Mouse (Mus musculus) limb, embryonic 10.5 days (tissue): Measurements from ENCODE around the gene Sdf4. TPM values are rescaled to one million over a fixed set of nuclear protein-coding genes. Genes with fewer than 3 reads are reported as not detected.

Source experiments
- DNase-seq: peaks from one replicate; pipeline ENCODE4 v3.0.0-alpha.2; 2017; ENCODE audit warnings: low spot score
- H3K27ac ChIP-seq: fragments of 300-500 bp; sonication (generic); 2 replicates; pipeline ENCODE4 v1.5.1; 2016; ENCODE audit warnings: mild to moderate bottlenecking
- H3K27me3 ChIP-seq: fragments of 300-500 bp; sonication (generic); 2 replicates; pipeline ENCODE4 v1.6.1; 2016; ENCODE audit warnings: low read depth, mild to moderate bottlenecking; ENCODE audit not compliant: poor library complexity, severe bottlenecking
- H3K36me3 ChIP-seq: fragments of 300-500 bp; sonication (generic); 2 replicates; pipeline ENCODE4 v1.6.1; 2016; ENCODE audit warnings: mild to moderate bottlenecking, moderate library complexity
- H3K4me1 ChIP-seq: fragments of 300-500 bp; sonication (generic); 2 replicates; pipeline ENCODE4 v1.6.1; 2016
- H3K4me3 ChIP-seq: fragments of 300-500 bp; sonication (generic); 2 replicates; pipeline ENCODE4 v1.5.1; 2016; ENCODE audit warnings: mild to moderate bottlenecking, moderate library complexity
- H3K9me3 ChIP-seq: fragments of 300-500 bp; sonication (generic); replicated peaks from 2 replicates; pipeline ENCODE4 v1.6.1; 2016; ENCODE audit warnings: mild to moderate bottlenecking
- WGBS: fragments of 180-500 bp; shearing (Covaris S2); methylation state at CpG from one replicate; pipeline ENCODE4 v1.1.7; 2016; 5-methylcytosine and 5-hydroxymethylcytosine counted together
- polyA plus RNA-seq: library from polyadenylated mRNA; unstranded; fragments of >200 nt; fragmentation: Nextera tagmentation; extraction: Ambion mirVana; gene quantifications from 2 replicates; pipeline ENCODE4 v1.2.1, GENCODE M21; 2016

The Sdf4 gene
- 143 and 149 TPM in 2 replicates for polyA plus RNA-seq

DNA sequence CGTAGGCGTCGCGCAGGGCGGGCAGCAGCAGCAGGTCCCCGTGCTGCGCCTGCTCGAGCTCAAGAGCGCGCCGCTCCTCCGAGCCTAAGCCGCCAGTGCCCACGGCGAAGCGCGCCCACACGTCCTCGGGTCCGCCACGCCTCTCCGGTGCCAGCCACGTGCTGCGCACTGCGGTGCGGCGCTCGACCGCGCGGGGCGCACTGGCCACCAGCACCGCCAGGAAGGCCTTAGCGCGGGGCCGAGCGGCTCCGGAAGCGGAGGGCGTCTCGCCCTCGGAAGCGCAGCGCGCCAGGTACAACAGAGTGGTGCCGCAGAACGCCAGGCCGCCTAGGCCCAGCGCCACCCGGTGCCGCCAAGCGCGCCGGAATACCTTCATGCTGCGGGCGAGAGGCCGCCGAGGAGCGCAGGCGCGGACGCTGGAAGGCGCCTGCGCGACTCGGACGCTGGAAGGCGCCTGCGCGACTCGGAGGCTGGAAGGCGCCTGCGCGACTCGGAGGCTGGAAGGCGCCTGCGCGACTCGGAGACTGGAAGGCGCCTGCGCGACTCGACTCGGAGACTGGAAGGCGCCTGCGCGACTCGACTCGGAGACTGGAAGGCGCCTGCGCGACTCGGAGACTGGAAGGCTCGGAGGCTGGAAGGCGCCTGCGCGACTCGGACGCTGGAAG, at the start of gene Sdf4, which contains the start of gene B3galt6:
Gene Sdf4, plus strand, starts transcription at position 632 of the 665 bp plus-strand sequence.
Gene B3galt6, minus strand, starts transcription at position 409 of the 665 bp plus-strand sequence.
- no peaks in the 10 kb centered on the region for H3K9me3 ChIP-seq
- peaks cover 24% of the 10 kb centered on the region for H3K4me1 ChIP-seq
- H3K36me3 ChIP-seq: peaks cover 39% of the 10 kb centered on the region
- no peaks in the 10 kb centered on the region for H3K27me3 ChIP-seq
- peak; percentile 85 for DNase-seq
- peak within 1 kb of the TSS; percentile 97 for H3K27ac ChIP-seq
- WGBS: under 1% methylated on average over 99 of the region's 99 CpGs
- H3K4me3 ChIP-seq: peak within 1 kb of the TSS; percentile 91

DNA sequence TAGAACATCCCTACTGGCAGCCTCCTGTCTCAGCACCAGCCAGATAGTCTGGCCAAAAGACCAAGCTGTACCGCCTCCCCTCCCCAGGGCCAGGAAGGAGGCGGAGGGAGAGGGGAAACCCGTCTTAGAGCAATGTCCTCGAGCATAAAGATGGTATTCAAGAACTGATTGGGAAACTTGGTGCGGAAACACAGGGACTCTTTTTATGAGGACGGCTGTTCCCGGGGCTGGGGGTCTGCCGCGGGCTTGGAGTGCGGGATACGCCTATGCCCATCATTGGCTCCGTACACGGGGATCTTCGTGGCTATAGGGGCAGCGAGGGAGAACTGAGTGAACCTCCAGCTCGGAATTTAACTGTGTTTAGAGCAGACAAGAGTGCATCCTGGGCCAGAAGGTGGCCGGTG, 49.6 kb upstream of the Sdf4 start:
- no peak for DNase-seq
- 2% methylated on average over 17 of the region's 17 CpGs for WGBS
- peaks cover 24% of the 10 kb centered on the region for H3K36me3 ChIP-seq
- H3K27ac ChIP-seq: peak overlapping the region; percentile 95
- no peaks in the 10 kb centered on the region for H3K9me3 ChIP-seq
- H3K27me3 ChIP-seq: no peaks in the 10 kb centered on the region
- peaks cover 16% of the 10 kb centered on the region for H3K4me1 ChIP-seq
- peak overlapping the region; percentile 99 for H3K4me3 ChIP-seq

DNA sequence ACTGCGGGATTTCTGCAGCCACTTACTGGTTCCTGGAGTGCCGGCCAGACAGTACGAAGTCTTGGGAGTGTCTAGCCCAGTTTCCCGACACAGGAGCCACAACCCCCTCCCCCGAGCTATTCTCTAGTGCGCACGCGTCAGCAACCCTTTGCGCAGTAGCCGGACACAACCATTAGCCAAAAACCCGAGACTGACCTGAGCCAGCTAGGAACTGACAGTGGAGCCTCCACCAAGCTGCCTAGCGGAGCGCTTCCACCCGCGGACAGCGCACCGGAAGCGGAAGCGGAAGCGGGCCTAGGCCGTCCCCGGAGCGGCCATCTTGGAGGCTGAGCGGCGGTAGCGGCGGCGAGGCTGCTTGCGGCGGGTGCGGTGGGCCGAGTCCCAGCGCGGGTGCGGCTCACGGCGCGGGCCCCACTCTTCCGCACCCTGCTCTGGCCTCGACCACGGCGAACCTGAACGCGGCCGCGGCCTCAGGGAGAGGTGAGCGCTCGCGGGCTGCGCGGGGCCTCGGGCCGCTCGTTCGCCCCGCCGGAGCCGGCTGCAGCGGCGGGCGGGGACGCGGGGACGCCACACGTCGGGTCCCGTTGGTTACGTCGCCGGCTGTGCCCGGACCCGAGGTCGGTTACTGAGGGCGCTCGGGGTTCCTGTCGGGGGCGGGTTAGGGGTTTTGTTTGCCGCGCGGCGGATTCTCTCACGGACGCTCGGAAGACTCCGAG, 49.0 kb upstream of the Sdf4 start, which contains the start of gene Ube2j2:
Gene Ube2j2, plus strand, starts transcription at position 298 of the 716 bp plus-strand sequence.
- DNase-seq: peak; percentile 99
- under 1% methylated on average over 85 of the region's 85 CpGs for WGBS
- H3K27ac ChIP-seq: peak within 1 kb of the TSS; percentile 95
- peaks cover 16% of the 10 kb centered on the region for H3K4me1 ChIP-seq
- peaks cover 30% of the 10 kb centered on the region for H3K36me3 ChIP-seq
- no peaks in the 10 kb centered on the region for H3K9me3 ChIP-seq
- peak within 1 kb of the TSS; percentile 99 for H3K4me3 ChIP-seq
- no peaks in the 10 kb centered on the region for H3K27me3 ChIP-seq

DNA sequence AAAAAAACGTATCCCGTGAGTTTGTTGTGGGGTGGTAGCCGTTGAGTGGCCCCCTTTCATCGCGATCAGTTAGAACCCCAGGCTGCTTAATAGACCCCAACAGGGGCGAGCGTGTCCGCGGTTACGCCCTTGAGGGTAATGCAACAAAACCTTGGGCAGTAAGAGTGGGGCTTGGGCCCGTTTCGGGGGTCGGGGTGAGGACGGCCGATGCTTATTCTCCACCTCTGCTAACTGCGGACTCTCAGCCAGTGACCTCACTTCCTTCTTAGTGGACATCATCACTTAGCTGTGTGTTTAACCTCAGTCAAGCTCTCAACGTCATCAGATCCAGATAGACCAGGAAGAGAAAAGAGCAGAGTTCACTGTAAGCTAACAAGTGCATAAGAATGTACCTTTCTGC, 48.4 kb upstream of the Sdf4 start:
- Histone ChIP-seq H3K4me3 (peak overlapping the region; percentile 99), H3K36me3 (peaks cover 36% of the 10 kb centered on the region), H3K27me3 (no peaks in the 10 kb centered on the region), H3K27ac (peak overlapping the region; percentile 95), H3K4me1 (peaks cover 16% of the 10 kb centered on the region), H3K9me3 (no peaks in the 10 kb centered on the region)
- WGBS: 1% methylated on average over 17 of the region's 17 CpGs
- peak; percentile 34 for DNase-seq

DNA sequence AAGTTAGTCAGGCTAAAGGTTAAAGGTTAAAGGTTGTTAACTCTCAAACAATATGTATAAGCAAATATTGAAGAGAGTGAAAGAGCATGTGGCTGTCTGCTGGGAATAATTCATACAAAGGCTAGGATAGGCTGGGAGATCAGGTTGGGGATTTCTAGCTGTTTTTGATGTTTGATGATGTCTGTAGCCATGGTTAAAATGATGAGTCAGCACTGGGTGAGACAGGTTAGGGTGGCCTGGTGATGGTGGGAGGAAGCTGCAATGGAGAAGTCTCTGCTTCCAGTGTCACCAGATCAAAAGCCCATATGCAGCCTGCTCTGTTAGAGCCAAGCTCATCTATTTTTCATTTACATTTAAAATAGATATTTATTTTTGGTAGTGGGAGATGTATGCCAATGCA, 45.6 kb upstream of the Sdf4 start:
- no peaks in the 10 kb centered on the region for H3K27me3 ChIP-seq
- no peaks in the 10 kb centered on the region for H3K9me3 ChIP-seq
- no peak overlapping the region for H3K27ac ChIP-seq
- no peak for DNase-seq
- H3K36me3 ChIP-seq: peaks cover 64% of the 10 kb centered on the region
- H3K4me1 ChIP-seq: peaks cover 16% of the 10 kb centered on the region
- no peak overlapping the region for H3K4me3 ChIP-seq

DNA sequence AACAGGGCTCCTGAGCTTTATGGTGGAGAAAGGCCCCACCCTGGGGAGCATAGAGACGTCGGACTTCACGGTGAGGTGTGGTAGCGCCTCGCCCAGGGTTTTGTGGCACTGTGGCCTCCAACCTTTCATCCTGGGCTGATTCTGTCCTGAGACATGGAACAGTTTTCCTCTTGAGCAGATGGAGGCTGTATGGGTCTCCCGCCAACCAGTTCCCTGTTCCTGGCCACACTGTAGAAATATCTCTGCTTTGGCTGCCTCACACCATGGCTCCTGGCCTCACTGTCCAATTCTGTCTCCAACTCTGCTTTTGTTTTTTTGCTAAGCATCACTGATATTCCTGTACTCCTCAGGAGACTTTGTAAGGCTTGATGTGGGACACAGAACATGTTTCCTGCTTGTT, 37.2 kb upstream of the Sdf4 start:
- WGBS: 96% methylated on average over 6 of the region's 6 CpGs
- Histone ChIP-seq H3K27ac (no peak overlapping the region), H3K4me3 (no peak overlapping the region), H3K4me1 (no peaks in the 10 kb centered on the region), H3K36me3 (peaks cover 87% of the 10 kb centered on the region), H3K9me3 (no peaks in the 10 kb centered on the region), H3K27me3 (no peaks in the 10 kb centered on the region)
- no peak for DNase-seq

DNA sequence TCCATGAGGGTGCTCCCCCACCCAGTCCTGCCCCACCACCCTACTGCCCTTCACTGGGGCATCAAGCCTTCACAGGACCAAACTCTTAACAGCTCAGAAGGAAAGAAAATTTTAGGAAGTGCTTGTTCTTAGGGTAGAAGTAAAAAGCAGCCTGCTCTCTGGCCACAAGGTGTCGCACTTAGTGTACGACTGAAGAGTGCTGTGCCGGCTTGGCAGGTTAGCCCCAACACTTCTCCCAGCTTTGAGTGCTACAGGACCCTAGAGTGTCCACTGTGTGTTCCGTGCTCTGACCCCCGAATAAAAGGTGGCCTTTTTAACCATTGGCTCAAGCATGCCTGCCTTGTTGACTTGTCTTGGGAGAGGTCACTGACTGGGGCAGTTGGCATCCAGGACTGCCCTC, 33.4 kb upstream of the Sdf4 start:
- no peak overlapping the region for H3K4me3 ChIP-seq
- no peak overlapping the region for H3K27ac ChIP-seq
- no peaks in the 10 kb centered on the region for H3K9me3 ChIP-seq
- H3K27me3 ChIP-seq: no peaks in the 10 kb centered on the region
- peaks cover 59% of the 10 kb centered on the region for H3K36me3 ChIP-seq
- WGBS: 14% methylated on average over 5 of the region's 5 CpGs
- H3K4me1 ChIP-seq: peaks cover 18% of the 10 kb centered on the region
- DNase-seq: peak; percentile 82

DNA sequence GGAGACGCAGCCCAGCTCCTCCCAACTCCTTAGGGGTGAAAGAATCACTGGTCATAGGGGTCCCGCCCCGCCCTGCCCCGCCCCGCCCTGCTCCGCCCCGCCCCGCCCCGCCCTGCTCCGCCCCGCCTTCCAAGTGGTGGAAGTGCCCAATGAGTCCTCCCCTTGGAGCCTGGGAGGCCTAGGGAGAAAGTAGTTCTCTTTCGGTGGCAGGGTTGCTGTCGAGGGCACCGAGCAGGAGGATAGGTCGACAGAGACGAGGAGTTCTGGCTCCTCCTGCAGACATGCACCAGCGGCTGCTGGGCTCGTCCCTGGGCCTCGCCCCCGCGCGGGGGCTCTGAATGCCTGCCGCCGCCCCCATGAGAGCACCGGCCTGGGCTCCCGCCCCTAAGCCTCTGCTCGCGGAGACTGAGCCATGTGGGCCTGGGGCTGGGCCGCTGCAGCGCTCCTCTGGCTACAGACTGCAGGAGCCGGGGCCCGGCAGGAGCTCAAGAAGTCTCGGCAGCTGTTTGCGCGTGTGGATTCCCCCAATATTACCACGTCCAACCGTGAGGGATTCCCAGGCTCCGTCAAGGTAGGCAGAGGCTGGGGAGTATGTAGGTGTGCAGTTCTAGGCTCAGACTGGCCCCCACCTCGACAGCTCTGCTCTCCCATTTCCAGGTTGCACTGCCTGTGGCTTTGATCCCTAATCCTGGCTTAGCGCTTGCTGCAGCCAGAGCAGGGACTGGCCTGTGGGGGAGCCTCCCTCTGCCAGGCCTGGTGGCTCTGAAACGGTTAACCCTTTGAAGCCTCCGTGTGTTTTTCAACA, 30.3 kb upstream of the Sdf4 start, which contains the start of gene C1qtnf12:
Gene C1qtnf12, plus strand, starts transcription at position 152 of the 805 bp plus-strand sequence.
- Histone ChIP-seq H3K36me3 (peaks cover 53% of the 10 kb centered on the region), H3K9me3 (no peaks in the 10 kb centered on the region), H3K4me3 (peak within 1 kb of the TSS; percentile 66), H3K27ac (peak within 1 kb of the TSS; percentile 81), H3K27me3 (no peaks in the 10 kb centered on the region), H3K4me1 (peaks cover 18% of the 10 kb centered on the region)
- 1% methylated on average over 42 of the region's 42 CpGs for WGBS
- peak; percentile 71 for DNase-seq

DNA sequence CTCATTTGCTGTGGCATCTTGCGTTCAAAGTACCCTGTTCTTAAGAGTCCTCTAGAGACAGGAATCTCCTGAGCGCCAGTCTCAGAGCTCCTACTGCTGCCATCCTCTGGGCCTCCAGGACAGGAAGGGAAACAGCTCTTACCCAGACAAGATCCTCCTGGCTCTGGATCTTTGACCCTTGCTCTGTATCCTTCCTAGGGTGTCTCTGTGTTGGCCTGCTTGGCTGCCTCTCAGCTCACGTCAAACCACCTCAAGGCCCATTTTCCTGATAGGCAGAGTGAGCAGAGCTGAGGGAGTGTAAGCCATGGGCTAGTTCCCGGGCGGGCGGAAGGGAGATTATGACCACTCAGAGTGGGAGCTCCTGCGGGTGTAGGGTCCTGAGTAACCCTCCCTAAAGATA, 29.6 kb upstream of the Sdf4 start:
- WGBS: 48% methylated on average over 7 of the region's 7 CpGs
- peak overlapping the region; percentile 11; the same call in 1 of the 2 replicates for H3K27ac ChIP-seq
- H3K4me1 ChIP-seq: peaks cover 18% of the 10 kb centered on the region
- no peak for DNase-seq
- H3K36me3 ChIP-seq: peaks cover 46% of the 10 kb centered on the region
- H3K9me3 ChIP-seq: no peaks in the 10 kb centered on the region
- H3K27me3 ChIP-seq: no peaks in the 10 kb centered on the region
- H3K4me3 ChIP-seq: peak overlapping the region; percentile 66

DNA sequence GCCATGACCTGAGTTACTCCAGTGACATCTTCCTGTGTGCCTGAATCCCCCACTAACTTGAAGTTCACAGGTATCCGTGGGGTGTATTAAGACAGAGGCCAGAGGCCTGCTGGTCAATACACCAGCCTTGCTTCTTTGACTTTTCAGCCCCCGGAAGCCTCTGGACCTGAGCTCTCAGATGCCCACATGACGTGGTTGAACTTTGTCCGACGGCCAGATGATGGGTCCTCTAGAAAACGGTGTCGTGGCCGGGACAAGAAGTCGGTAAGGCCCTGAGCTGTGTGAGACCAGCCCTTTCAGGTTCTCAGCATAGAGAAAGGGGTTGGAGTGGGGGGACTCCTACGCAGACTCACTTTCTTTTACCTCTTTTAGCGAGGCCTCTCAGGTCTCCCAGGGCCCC, 28.3 kb upstream of the Sdf4 start:
- Histone ChIP-seq H3K27ac (no peak overlapping the region), H3K27me3 (no peaks in the 10 kb centered on the region), H3K36me3 (peaks cover 36% of the 10 kb centered on the region), H3K4me1 (peaks cover 18% of the 10 kb centered on the region), H3K4me3 (no peak overlapping the region), H3K9me3 (no peaks in the 10 kb centered on the region)
- no peak for DNase-seq
- WGBS: 96% methylated on average over 11 of the region's 11 CpGs

DNA sequence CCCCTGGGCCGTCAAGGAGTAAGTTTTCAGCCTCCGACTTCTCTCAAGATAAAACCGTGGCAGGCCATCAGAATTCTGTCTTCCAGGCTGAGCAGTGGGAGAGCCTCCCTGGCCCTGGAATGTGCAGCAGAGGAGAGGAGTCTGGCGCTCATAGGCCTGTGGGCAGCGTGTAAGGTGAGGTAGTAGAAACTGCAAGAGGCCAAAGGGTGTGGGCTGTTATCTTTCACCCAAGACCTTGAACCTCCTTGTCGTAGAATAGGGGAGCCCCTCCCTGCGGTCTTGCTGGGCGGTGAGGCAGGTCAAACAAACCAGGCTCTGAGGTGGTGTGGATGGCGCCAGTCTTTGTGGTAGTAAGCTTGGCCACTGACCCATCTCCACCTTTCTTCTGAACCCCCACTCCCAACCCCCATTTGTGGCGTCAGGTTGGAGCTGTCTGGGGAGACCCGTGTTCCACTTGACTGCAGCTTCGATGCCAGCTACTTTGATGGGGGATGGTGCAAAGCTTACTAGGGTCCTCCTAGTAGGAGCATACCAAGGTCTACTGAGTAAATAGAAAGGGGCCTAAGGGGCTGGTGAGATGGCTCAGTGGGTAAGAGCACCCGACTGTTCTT, 23.5 kb upstream of the Sdf4 start:
- no peak overlapping the region for H3K27ac ChIP-seq

DNA sequence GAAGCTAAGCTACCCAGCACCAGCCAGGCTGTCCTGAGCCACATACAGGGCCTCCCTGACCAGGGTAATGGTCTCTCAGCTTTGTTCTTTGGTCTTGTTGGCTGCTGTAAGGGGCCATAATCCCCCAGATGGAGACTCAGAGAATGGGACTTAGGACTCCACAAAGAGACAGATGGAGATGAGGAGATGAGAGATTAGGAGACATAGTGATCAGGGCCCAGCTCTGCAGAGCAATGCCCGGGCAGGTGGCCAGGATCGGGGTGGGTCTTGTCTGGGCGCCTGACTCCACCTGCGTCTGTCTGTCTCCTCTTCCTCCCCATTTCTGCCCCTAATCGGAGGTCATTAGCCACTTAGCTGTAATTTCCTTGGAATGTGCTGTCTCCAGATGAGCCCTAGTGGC, 22.4 kb upstream of the Sdf4 start:
- Histone ChIP-seq H3K27ac (no peak overlapping the region), H3K4me3 (no peak overlapping the region), H3K27me3 (no peaks in the 10 kb centered on the region), H3K36me3 (peaks cover 14% of the 10 kb centered on the region), H3K9me3 (no peaks in the 10 kb centered on the region), H3K4me1 (no peaks in the 10 kb centered on the region)
- DNase-seq: no peak
- 78% methylated on average over 5 of the region's 5 CpGs for WGBS

More for the DNA sequence above, 23.5 kb upstream of the Sdf4 start:
- Histone ChIP-seq H3K27me3 (no peaks in the 10 kb centered on the region), H3K9me3 (no peaks in the 10 kb centered on the region), H3K4me3 (no peak overlapping the region), H3K4me1 (no peaks in the 10 kb centered on the region), H3K36me3 (peaks cover 24% of the 10 kb centered on the region)
- DNase-seq: no peak
- 85% methylated on average over 13 of the region's 13 CpGs for WGBS
